Mouse (Mus musculus) adrenal gland, postnatal 36 days (tissue): ENCODE data around the gene Pik3r6. TPM values are rescaled to one million over a fixed set of nuclear protein-coding genes. Genes with fewer than 3 reads are reported as not detected.

Experiments used
- DNase-seq, 2 experiments: peaks; one replicate each; pipeline ENCODE4 v3.0.0; 2021; ENCODE audit warnings: mixed read lengths in 1 of 2
- total RNA-seq, 2 experiments: library from RNA; stranded (reverse); gene quantifications; 2 replicates each; pipeline ENCODE4 v1.2.3; 2021

Gene Pik3r6
- total RNA-seq, 2 experiments from 2014 or later: 2.3 to 3.7 TPM

GRCm38 (mm10) chr11:68487720-68488119, 15.1 kb upstream of the Pik3r6 start:
- DNase-seq: no peak

DNA sequence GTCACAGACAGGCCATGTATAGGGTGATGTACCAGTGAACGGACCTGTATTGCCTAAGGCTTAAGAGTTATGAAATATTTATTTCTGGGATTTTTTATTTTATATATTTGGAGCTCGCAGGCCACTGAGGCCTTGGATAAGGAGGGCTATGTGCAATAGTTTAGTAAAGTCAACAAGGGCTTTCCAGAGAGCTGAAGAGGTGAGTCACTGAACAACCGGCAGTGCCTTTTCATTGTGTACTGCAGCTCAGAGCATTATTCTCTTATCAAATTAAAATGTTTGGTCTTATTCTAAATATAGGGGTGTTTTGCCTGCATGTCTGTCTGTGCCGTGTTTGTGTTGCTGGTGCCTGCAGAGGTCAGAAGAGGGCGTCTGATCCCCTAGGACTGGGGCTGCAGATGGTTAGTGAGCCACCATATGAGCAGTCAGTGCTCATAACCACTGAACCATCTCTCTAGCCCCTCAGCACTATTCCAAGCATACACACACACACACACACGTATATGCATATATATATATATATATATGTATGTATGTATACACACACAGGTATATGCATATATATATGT, 14.5 kb upstream of the Pik3r6 start:
- DNase-seq: no peak

- no peak for DNase-seq
These were observed 13.6 kb upstream of the Pik3r6 start for GRCm38 (mm10) chr11:68489236-68489635.

- DNase-seq: no peak
These were observed 10.2 kb upstream of the Pik3r6 start for GRCm38 (mm10) chr11:68492592-68492991.

DNA sequence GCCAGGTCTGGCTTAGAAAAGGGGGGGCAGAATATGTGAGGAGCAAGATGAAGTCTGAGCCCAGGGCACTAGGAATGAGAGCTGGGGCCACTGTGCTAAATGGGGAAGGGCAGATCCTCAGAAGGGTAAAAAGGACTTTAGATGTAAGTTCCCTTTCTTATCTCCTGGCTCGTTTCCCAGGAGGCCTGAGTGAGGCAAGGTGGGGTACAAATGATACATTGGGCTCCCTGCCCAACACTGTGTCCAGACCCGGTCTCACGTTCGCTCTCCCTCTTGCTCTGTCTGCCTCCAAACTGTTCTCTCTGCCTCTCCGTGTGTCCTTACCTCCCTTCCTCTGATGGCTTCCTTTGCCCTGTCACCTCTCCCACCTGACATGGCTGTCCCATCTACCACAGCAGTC, 9.1 kb upstream of the Pik3r6 start:
- no peak for DNase-seq

GRCm38 (mm10) chr11:68497081-68497480, 5.7 kb upstream of the Pik3r6 start:
- DNase-seq: no peak

DNA sequence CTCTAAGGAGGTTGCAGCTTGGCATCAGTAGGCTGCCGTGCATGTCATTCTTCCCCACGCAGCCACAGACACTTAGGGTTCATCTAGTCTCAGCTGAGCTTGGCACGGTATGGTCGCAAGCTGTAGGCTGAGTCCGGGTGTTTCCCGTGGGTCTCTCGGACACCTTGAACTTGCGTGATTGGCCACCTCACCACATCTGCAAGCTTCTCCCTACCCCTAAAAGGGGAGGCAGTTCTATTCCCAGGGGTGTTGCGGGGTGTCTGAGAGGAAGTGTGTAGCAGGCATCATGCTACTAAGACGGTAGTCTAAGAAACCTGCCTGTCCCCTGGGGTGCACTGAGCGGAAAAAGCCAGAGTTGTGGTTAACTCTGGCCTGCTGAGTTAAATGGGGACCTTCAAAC, 4.3 kb upstream of the Pik3r6 start:
- no peak for DNase-seq

DNA sequence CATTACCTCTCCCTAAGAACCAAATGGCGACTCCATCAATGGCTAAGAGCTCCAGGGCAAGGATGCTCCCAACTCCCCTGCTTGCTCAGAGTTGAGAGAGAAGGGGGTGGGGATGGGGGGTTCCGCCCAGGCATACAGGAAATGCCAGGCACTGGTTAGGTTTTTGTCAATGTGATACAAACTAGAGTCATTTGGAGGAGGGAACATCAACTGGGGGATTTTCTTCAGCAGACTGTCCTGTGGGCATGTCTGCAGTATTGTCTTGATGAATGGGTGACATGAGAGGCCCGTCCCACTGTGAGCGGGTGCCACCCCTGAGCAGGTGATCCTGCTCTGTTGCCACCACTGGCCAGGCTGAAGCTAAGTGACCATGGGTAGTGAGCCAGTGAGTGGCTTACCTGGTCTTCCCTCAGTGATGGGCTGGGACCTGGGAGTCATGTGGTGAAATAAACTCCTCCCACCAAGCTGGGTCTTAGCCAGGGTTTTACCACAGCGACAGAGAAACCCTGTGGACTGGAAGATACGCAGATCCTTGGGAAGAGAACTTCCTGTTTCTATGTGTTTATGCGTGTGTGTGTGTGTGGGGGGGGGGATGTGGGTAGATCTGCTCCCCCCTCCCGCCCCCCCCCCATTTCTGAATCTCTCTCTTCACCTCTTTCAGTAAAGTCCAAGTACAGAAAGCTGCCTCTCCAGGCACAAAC, 3.7 kb upstream of the Pik3r6 start:
- DNase-seq: no peak

GRCm38 (mm10) chr11:68500949-68501350, 1.9 kb upstream of the Pik3r6 start:
- no peak for DNase-seq

- DNase-seq: no peak
These were observed 411 bp upstream of the Pik3r6 start for GRCm38 (mm10) chr11:68502408-68502807.

GRCm38 (mm10) chr11:68504913-68505312, 2.1 kb downstream of the Pik3r6 start:
- DNase-seq: no peak

DNA sequence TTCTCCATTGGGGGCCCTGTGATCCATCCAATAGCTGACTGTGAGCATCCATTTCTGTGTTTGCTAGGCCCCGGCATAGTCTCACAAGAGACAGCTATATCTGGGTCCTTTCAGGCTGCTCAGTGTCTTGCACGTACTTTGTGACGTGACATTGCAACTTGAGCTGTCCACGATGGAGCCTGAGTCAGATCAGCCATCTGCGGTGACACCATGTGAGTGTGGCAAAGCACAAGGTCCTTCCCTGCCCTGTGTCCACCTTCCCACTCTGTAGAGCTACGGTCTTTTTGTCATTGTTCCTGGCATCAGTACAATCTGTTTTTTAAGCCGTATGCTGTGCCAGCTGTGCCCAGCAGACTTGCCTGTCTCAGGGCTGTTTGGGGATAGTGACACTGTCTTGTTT, 4.4 kb downstream of the Pik3r6 start:
- no peak for DNase-seq

DNA sequence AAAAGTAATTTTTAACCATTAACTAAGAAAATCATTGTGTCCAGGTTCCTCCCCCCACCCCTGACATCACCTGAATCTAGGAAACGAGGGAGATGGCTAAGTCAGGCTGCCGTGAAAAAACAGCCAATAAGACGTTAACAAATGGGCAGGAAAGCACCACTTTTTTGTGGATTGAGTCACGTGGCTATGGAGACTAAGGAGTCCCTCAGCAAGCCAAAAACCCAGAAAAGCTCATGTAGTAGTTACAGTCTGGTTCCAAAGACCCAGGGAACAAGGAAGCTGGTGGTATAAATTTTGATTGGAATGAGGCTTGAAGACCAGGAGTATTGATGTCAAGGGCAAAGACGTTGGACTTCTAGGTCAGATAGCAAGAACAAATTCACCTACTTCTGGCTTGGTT, 5.8 kb downstream of the Pik3r6 start:
- no peak for DNase-seq

GRCm38 (mm10) chr11:68509194-68509593, 6.4 kb downstream of the Pik3r6 start:
- DNase-seq: no peak

DNA sequence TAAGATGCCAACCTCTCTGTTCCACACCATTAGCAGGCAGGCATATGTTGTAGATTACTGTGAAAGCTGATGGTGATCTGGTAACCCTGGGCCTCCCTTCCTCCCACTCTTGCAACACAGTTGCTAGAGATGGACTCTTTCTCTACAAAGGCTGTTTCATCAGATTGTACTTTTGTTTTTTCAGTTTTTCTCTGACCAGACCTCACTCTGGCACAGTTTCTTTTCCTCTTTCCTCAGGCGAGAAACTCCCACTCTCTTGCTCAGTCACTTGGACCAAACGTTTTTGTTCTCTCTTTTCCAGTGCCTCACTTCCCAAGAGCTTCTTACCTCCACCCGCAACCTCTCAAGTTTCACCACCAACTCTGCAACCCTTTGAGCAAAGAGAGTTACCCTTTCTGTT, 11.2 kb downstream of the Pik3r6 start:
- DNase-seq: no peak

- DNase-seq: no peak
These were observed 16.5 kb downstream of the Pik3r6 start for GRCm38 (mm10) chr11:68519362-68519761.

DNA sequence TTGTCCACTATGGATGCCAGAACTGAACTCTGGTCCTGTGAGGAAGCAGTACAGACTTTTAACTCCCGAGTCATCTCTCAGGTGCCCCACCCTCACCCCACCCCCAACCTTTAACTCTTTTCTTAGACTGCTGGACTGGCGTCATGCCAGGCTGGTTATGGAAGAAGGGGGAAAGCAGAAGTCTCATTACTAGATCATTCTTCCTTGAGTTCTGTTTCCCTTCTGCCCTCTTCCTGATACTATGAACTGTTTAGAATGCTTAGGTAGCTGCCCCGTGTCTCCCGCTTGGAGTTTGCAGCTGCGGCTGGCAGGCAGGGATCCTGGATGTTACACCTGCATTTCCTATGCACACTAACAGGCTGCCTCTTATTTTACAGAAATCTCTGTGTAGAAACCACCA, 17.0 kb downstream of the Pik3r6 start:
- no peak for DNase-seq

GRCm38 (mm10) chr11:68520439-68520838, 17.6 kb downstream of the Pik3r6 start:
- DNase-seq: no peak

GRCm38 (mm10) chr11:68521352-68521751, 18.5 kb downstream of the Pik3r6 start:
- DNase-seq: no peak

- no peak for DNase-seq
These were observed 23.6 kb downstream of the Pik3r6 start for GRCm38 (mm10) chr11:68526441-68526840.

GRCm38 (mm10) chr11:68531066-68531806, 28.4 kb downstream of the Pik3r6 start:
- peak; percentile 25 to 49 for DNase-seq

DNA sequence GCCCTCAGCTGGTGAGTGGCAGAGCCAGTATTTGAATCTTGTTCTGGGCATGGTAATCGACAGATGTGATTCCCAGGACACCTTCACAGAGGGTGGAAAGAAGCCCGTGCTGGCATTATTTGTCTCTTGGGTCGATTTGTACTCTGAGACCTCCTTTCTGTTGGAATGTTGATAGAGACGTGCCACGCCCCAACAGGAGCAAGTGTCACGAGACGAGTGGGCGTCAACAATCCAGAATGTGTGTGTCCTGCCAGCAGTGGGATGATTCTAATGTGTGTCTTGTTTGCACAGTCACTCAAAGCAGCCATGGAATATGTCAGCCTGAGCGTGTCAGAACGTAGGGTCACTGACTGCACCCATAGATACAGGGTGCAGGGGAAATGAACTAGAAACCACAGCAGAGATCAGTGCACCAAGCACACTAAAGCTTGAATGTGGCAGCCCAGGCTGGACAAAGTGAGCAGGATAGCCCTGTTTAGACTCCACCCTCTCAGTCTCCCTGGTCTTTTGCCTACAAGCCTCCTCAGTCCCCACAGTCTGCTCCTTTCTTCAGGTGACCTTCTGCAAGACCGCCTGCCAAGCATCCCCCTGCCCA, 29.2 kb downstream of the Pik3r6 start:
- DNase-seq: no peak

GRCm38 (mm10) chr11:68532773-68533172, 30.0 kb downstream of the Pik3r6 start:
- peak; percentile 17 to 42 for DNase-seq
